Mouse (Mus musculus) embryonic facial prominence, embryonic 12.5 days (tissue): ENCODE results near the gene Aldh9a1. TPM values are rescaled to one million over a fixed set of nuclear protein-coding genes. Genes with fewer than 3 reads are reported as not detected.

Experiments used
- ATAC-seq: fragments of 200-750 bp; cut with Nextera tagmentation; 2 replicates; pipeline ENCODE4 v1.8.0; 2017; ENCODE audit not compliant: insufficient number of reproducible peaks, insufficient read depth, low FRiP score, low TSS enrichment
- H3K27ac ChIP-seq: fragments of 300-500 bp; sonication (generic); 2 replicates; pipeline ENCODE4 v1.5.1; 2016; ENCODE audit warnings: mild to moderate bottlenecking
- H3K27me3 ChIP-seq: fragments of 300-500 bp; sonication (generic); 2 replicates; pipeline ENCODE4 v1.6.1; 2016; ENCODE audit warnings: mild to moderate bottlenecking, moderate library complexity
- H3K36me3 ChIP-seq: fragments of 300-500 bp; sonication (generic); 2 replicates; pipeline ENCODE4 v1.6.1; 2016; ENCODE audit warnings: mild to moderate bottlenecking
- H3K4me1 ChIP-seq: fragments of 300-500 bp; sonication (generic); 2 replicates; pipeline ENCODE4 v1.6.1; 2016
- H3K4me2 ChIP-seq: fragments of 300-500 bp; sonication (generic); replicated peaks from 2 replicates; pipeline ENCODE4 v1.6.1; 2016; ENCODE audit warnings: mild to moderate bottlenecking, moderate library complexity
- H3K4me3 ChIP-seq: fragments of 300-500 bp; sonication (generic); 2 replicates; pipeline ENCODE4 v1.5.1; 2016; ENCODE audit warnings: mild to moderate bottlenecking
- H3K9ac ChIP-seq: fragments of 300-500 bp; sonication (generic); 2 replicates; pipeline ENCODE4 v1.6.1; 2016; ENCODE audit warnings: mild to moderate bottlenecking, moderate library complexity
- H3K9me3 ChIP-seq: fragments of 300-500 bp; sonication (generic); 2 replicates; pipeline ENCODE4 v1.6.1; 2016; ENCODE audit warnings: mild to moderate bottlenecking, moderate library complexity
- WGBS: fragments of 180-500 bp; shearing (Covaris S2); methylation state at CpG from one replicate; pipeline ENCODE4 v1.1.7; 2016; 5-methylcytosine and 5-hydroxymethylcytosine counted together
- polyA plus RNA-seq: library from polyadenylated mRNA; unstranded; fragments of >200 nt; fragmentation: Nextera tagmentation; extraction: Ambion mirVana; gene quantifications from 2 replicates; pipeline ENCODE4 v1.2.1, GENCODE M21; 2016

Gene Aldh9a1
- polyA plus RNA-seq, 1 experiment from 2014 or later, result 56.1 TPM

GRCm38 (mm10) chr1:167378019-167378418 is 28.2 kb downstream of the Aldh9a1 start:
- H3K9ac ChIP-seq, result no peak overlapping the region
- WGBS, result 58% methylated on average over 6 of the region's 6 CpGs
- no peaks in the 10 kb centered on the region for H3K27me3 ChIP-seq
- no peak for ATAC-seq
- H3K4me2 ChIP-seq, result no peak overlapping the region
- H3K27ac ChIP-seq, result no peak overlapping the region
- H3K4me3 ChIP-seq, result no peak overlapping the region
- H3K36me3 ChIP-seq, result no peaks in the 10 kb centered on the region
- no peaks in the 10 kb centered on the region for H3K9me3 ChIP-seq
- H3K4me1 ChIP-seq, result peaks cover 13% of the 10 kb centered on the region; the same call in 1 of the 2 replicates

GRCm38 (mm10) chr1:167379751-167380150 is 30.0 kb downstream of the Aldh9a1 start:
- Histone ChIP-seq H3K4me2 (no peak overlapping the region), H3K9me3 (no peaks in the 10 kb centered on the region)
- WGBS, result 68% methylated on average over 5 of the region's 5 CpGs

GRCm38 (mm10) chr1:167380223-167380622 is 30.4 kb downstream of the Aldh9a1 start:
- Histone ChIP-seq H3K27ac (no peak overlapping the region), H3K27me3 (no peaks in the 10 kb centered on the region), H3K4me3 (no peak overlapping the region), H3K4me2 (no peak overlapping the region), H3K4me1 (0 out of 2 replicates have a peak, but pooled peaks cover 5% of the 10 kb centered on the region), H3K9me3 (no peaks in the 10 kb centered on the region), H3K9ac (no peak overlapping the region), H3K36me3 (no peaks in the 10 kb centered on the region)
- 82% methylated on average over 2 of the region's 2 CpGs for WGBS
- no peak for ATAC-seq

More at GRCm38 (mm10) chr1:167379751-167380150, 30.0 kb downstream of the Aldh9a1 start:
- no peak overlapping the region for H3K4me3 ChIP-seq
- ATAC-seq, result no peak
- no peaks in the 10 kb centered on the region for H3K36me3 ChIP-seq
- 0 out of 2 replicates have a peak, but pooled peaks cover 7% of the 10 kb centered on the region for H3K4me1 ChIP-seq
- no peak overlapping the region for H3K9ac ChIP-seq
- H3K27ac ChIP-seq, result no peak overlapping the region
- H3K27me3 ChIP-seq, result no peaks in the 10 kb centered on the region

- Histone ChIP-seq H3K27me3 (no peaks in the 10 kb centered on the region), H3K27ac (no peak overlapping the region), H3K4me2 (no peak overlapping the region), H3K9me3 (no peaks in the 10 kb centered on the region), H3K4me1 (0 out of 2 replicates have a peak, but pooled peaks cover 5% of the 10 kb centered on the region), H3K4me3 (no peak overlapping the region), H3K9ac (no peak overlapping the region), H3K36me3 (no peaks in the 10 kb centered on the region)
- 80% methylated on average over 8 of the region's 8 CpGs for WGBS
- no peak for ATAC-seq
Measured at GRCm38 (mm10) chr1:167381050-167382015, 31.5 kb downstream of the Aldh9a1 start.

- 0 out of 2 replicates have a peak, but pooled peaks cover 5% of the 10 kb centered on the region for H3K4me1 ChIP-seq
- WGBS, result 80% methylated on average over 7 of the region's 7 CpGs
- H3K9ac ChIP-seq, result no peak overlapping the region
- no peaks in the 10 kb centered on the region for H3K27me3 ChIP-seq
- H3K4me3 ChIP-seq, result no peak overlapping the region
- H3K36me3 ChIP-seq, result no peaks in the 10 kb centered on the region
- H3K9me3 ChIP-seq, result no peaks in the 10 kb centered on the region
- ATAC-seq, result no peak
- no peak overlapping the region for H3K4me2 ChIP-seq
- no peak overlapping the region for H3K27ac ChIP-seq
Measured at GRCm38 (mm10) chr1:167382316-167382715, 32.5 kb downstream of the Aldh9a1 start.

- 89% methylated on average over 5 of the region's 5 CpGs for WGBS
- H3K9ac ChIP-seq, result no peak overlapping the region
- H3K4me2 ChIP-seq, result no peak overlapping the region
- H3K36me3 ChIP-seq, result no peaks in the 10 kb centered on the region
- no peaks in the 10 kb centered on the region for H3K9me3 ChIP-seq
- H3K4me1 ChIP-seq, result 0 out of 2 replicates have a peak, but pooled peaks cover 5% of the 10 kb centered on the region
- ATAC-seq, result no peak
- H3K27me3 ChIP-seq, result no peaks in the 10 kb centered on the region
- no peak overlapping the region for H3K4me3 ChIP-seq
- H3K27ac ChIP-seq, result no peak overlapping the region
Measured at GRCm38 (mm10) chr1:167382763-167383162, 33.0 kb downstream of the Aldh9a1 start.

GRCm38 (mm10) chr1:167383178-167383577 is 33.4 kb downstream of the Aldh9a1 start:
- ATAC-seq, result no peak

GRCm38 (mm10) chr1:167384156-167384555 is 34.4 kb downstream of the Aldh9a1 start:
- H3K4me2 ChIP-seq, result no peak overlapping the region
- H3K27me3 ChIP-seq, result no peaks in the 10 kb centered on the region
- no peak overlapping the region for H3K4me3 ChIP-seq
- no peak overlapping the region for H3K27ac ChIP-seq
- no peaks in the 10 kb centered on the region for H3K9me3 ChIP-seq
- H3K9ac ChIP-seq, result no peak overlapping the region
- ATAC-seq, result no peak
- 55% methylated on average over 3 of the region's 3 CpGs for WGBS
- H3K36me3 ChIP-seq, result no peaks in the 10 kb centered on the region
- no peaks in the 10 kb centered on the region for H3K4me1 ChIP-seq

More at GRCm38 (mm10) chr1:167383178-167383577, 33.4 kb downstream of the Aldh9a1 start:
- Histone ChIP-seq H3K27ac (no peak overlapping the region), H3K36me3 (no peaks in the 10 kb centered on the region), H3K4me3 (no peak overlapping the region), H3K4me1 (0 out of 2 replicates have a peak, but pooled peaks cover under 1% of the 10 kb centered on the region), H3K27me3 (no peaks in the 10 kb centered on the region), H3K9me3 (no peaks in the 10 kb centered on the region), H3K9ac (no peak overlapping the region), H3K4me2 (no peak overlapping the region)
- 90% methylated on average over 5 of the region's 5 CpGs for WGBS

GRCm38 (mm10) chr1:167385211-167385610 is 35.4 kb downstream of the Aldh9a1 start:
- H3K27me3 ChIP-seq, result no peaks in the 10 kb centered on the region
- WGBS, result 87% methylated on average over 2 of the region's 2 CpGs
- H3K9me3 ChIP-seq, result no peaks in the 10 kb centered on the region
- H3K36me3 ChIP-seq, result no peaks in the 10 kb centered on the region
- H3K4me1 ChIP-seq, result no peaks in the 10 kb centered on the region
- no peak for ATAC-seq
- no peak overlapping the region for H3K9ac ChIP-seq
- no peak overlapping the region for H3K4me2 ChIP-seq
- H3K4me3 ChIP-seq, result no peak overlapping the region
- no peak overlapping the region for H3K27ac ChIP-seq

- Histone ChIP-seq H3K27ac (no peak overlapping the region), H3K4me2 (no peak overlapping the region), H3K36me3 (no peaks in the 10 kb centered on the region), H3K4me3 (no peak overlapping the region), H3K9me3 (no peaks in the 10 kb centered on the region), H3K9ac (no peak overlapping the region), H3K27me3 (no peaks in the 10 kb centered on the region), H3K4me1 (no peaks in the 10 kb centered on the region)
- WGBS, result 59% methylated on average over 5 of the region's 5 CpGs
- ATAC-seq, result no peak
Measured at GRCm38 (mm10) chr1:167385636-167386035, 35.8 kb downstream of the Aldh9a1 start.

GRCm38 (mm10) chr1:167386466-167386865 is 36.7 kb downstream of the Aldh9a1 start:
- 0 out of 2 replicates have a peak, but pooled peaks cover 3% of the 10 kb centered on the region for H3K27me3 ChIP-seq
- H3K9ac ChIP-seq, result no peak overlapping the region
- no peak overlapping the region for H3K27ac ChIP-seq
- no peak overlapping the region for H3K4me2 ChIP-seq
- WGBS, result 47% methylated on average over 1 of the region's 2 CpGs
- no peaks in the 10 kb centered on the region for H3K4me1 ChIP-seq
- H3K9me3 ChIP-seq, result no peaks in the 10 kb centered on the region
- no peak overlapping the region for H3K4me3 ChIP-seq
- no peaks in the 10 kb centered on the region for H3K36me3 ChIP-seq
- no peak for ATAC-seq

GRCm38 (mm10) chr1:167387310-167387709 is 37.5 kb downstream of the Aldh9a1 start:
- no peak overlapping the region for H3K9ac ChIP-seq
- no peaks in the 10 kb centered on the region for H3K36me3 ChIP-seq
- ATAC-seq, result no peak
- H3K27me3 ChIP-seq, result 0 out of 2 replicates have a peak, but pooled peaks cover 7% of the 10 kb centered on the region
- 74% methylated on average over 2 of the region's 2 CpGs for WGBS
- H3K4me3 ChIP-seq, result no peak overlapping the region
- no peaks in the 10 kb centered on the region for H3K4me1 ChIP-seq
- H3K9me3 ChIP-seq, result no peaks in the 10 kb centered on the region
- no peak overlapping the region for H3K27ac ChIP-seq
- H3K4me2 ChIP-seq, result no peak overlapping the region
